Mouse (Mus musculus) small intestine, adult 2 months (tissue): ENCODE measurements around the gene Tsr2.

Source experiments
- CTCF ChIP-seq: fragments of 200-500 bp; IDR thresholded peaks from 2 replicates; pipeline ENCODE4 v1.5.1; 2012; ENCODE audit warnings: low read depth, mild to moderate bottlenecking, control low read depth, inconsistent platforms, low read length, moderate library complexity, mixed read lengths; ENCODE audit not compliant: insufficient replicate concordance, insufficient read length; ENCODE audit errors: extremely low read depth
- POLR2A ChIP-seq: fragments of 200-500 bp; IDR thresholded peaks from 2 replicates; pipeline ENCODE4 v1.6.1; 2012; ENCODE audit warnings: low read depth, mild to moderate bottlenecking, control low read depth, inconsistent platforms, low read length, moderate library complexity

DNA sequence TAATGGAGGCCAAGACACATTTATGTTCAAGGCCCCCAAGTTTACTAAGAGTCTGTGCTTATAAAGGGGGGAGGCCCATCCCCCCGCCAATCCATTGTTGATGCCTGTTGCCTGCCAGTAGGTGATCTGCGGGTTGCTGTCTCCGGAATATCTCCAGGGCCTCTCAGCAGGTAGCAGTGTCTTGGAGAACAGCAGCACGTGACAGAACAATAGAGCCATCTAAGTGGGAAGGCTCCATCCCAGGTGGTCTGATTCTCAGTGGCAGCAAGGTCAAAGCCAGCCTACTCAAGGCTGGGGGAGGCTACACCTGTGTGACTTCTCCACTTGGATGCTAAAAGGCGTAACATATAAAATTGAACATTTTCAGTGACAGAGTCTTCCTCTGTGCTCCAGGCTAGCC, 55.1 kb downstream of the Tsr2 start:
- no peak for TF ChIP-seq POLR2A
- TF ChIP-seq CTCF = no peak
